Mouse (Mus musculus) spleen, adult 2 months (tissue): ENCODE results near the gene Wipf1.

Experiments used
- CTCF ChIP-seq: fragments of 200-500 bp; IDR thresholded peaks from 2 replicates; pipeline ENCODE4 v1.5.1; 2011; ENCODE audit warnings: mild to moderate bottlenecking, inconsistent platforms; ENCODE audit not compliant: insufficient read depth, insufficient read length, insufficient replicate concordance; ENCODE audit errors: extremely low read depth
- POLR2A ChIP-seq: fragments of 200-500 bp; IDR thresholded peaks from 2 replicates; pipeline ENCODE4 v1.6.1; 2011; ENCODE audit warnings: low read depth, low read length, inconsistent platforms

DNA sequence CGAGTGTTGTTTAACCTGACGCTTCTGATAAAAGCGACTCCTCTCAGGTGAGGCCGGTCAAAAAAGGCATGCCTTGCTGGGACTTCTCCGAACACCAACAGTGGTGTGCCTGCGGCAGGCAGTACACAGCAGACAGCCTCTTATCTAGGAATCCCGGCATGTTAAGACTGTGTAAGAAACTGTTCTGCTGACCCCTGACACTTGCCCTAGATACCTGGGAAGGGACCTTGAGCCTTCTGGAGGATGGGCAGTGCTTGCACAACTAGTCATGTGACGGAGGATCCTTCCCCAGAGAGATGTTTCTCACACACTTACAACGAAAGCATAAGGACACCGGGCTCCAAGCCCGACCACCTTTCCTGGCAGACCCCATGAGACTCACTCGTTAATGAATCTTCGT, 28.7 kb downstream of the Wipf1 start:
- TF ChIP-seq CTCF (no peak), POLR2A (no peak)
